Mouse (Mus musculus) frontal cortex, adult 2 months (tissue): Measurements from ENCODE around the gene Ccr7. TPM values are rescaled to one million over a fixed set of nuclear protein-coding genes. Genes with fewer than 3 reads are reported as not detected.
A peak's percentile ranks its signal among the peaks of the same experiment; 100 is the strongest.

Experiments used
- DNase-seq, 2 experiments: peaks; one replicate each; pipeline ENCODE4 v3.0.0; 2022; ENCODE audit warnings: low spot score in 1 of 2; ENCODE audit errors: extremely low spot score in 1 of 2
- polyA plus RNA-seq: library from polyadenylated mRNA; depleted of rRNA; stranded (reverse); fragments of >200 nt; gene quantifications from 2 replicates; pipeline ENCODE4 v1.2.3, GENCODE M21; 2012; rRNA removed

Gene Ccr7
- polyA plus RNA-seq = 0.14 and 0.19 TPM in 2 replicates

- no peak for DNase-seq
Observed at GRCm38 (mm10) chr11:99154987-99155641, at the start of gene Ccr7. Ccr7 (minus strand) TSS chr11:99155077.

- peak in 1 of 2 experiments; percentile 71 for DNase-seq
Observed at GRCm38 (mm10) chr11:99189154-99189582, 34.3 kb upstream of the Ccr7 start.

DNA sequence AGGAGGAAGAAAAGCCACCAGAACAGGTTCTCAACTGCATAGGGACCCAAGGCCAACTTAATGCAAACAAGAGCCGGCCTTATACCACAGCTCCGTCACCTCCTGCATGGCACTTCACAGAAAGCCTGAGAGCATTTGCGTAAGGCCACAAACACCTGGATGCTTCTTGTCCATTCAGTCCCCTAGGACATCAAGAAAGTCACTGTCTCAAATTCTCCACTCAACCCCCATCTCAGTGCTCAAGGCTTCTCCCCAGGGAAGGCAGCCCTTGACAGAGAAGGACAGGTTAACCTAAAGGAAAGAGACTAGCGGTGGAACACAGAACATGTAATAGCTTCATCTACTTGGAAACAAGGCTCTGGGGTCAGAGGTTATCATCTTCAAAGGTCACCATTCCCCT, 32.5 kb upstream of the Ccr7 start:
- no peak for DNase-seq

DNA sequence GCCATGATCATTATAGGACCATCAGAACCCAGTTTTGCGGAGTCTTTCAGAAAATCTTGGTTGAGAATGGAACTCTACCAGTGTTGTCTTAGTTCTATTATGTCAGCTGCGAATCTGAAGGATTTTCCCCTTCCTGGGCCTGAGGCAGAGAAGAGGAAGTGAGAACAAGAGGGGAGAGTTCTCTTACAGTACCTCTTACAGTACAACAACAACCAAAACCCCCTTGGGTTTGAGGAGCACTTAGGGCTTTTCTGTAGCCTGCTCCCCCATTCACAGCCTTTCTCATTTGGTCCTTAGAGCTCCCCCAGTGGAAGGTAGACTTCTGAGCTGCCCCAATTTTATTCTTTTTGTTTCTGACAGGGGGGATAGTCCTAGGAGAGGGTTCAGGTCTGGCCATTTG, 32.0 kb upstream of the Ccr7 start:
- DNase-seq = no peak

GRCm38 (mm10) chr11:99182575-99182974, 27.7 kb upstream of the Ccr7 start:
- peak in 1 of 2 experiments; percentile 31 for DNase-seq

- DNase-seq = no peak
Observed at GRCm38 (mm10) chr11:99180071-99180470, 25.2 kb upstream of the Ccr7 start.

DNA sequence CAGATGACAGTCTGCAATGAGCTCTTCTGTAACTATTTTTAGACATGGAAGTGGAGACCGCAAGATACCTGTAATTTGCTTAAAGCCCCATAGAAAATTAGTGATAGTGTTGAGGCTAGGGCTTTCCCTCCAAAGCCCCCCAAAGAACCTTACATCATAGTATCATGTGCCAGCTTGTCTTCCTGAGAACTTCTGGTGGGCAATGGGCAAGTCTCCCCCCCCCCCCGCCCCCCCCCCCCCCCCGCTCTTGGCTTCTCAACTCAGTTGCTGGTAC, 23.0 kb upstream of the Ccr7 start:
- DNase-seq = no peak

- DNase-seq = no peak
Observed at GRCm38 (mm10) chr11:99177054-99177924, 22.4 kb upstream of the Ccr7 start.

GRCm38 (mm10) chr11:99172002-99172401, 17.1 kb upstream of the Ccr7 start:
- no peak for DNase-seq

DNA sequence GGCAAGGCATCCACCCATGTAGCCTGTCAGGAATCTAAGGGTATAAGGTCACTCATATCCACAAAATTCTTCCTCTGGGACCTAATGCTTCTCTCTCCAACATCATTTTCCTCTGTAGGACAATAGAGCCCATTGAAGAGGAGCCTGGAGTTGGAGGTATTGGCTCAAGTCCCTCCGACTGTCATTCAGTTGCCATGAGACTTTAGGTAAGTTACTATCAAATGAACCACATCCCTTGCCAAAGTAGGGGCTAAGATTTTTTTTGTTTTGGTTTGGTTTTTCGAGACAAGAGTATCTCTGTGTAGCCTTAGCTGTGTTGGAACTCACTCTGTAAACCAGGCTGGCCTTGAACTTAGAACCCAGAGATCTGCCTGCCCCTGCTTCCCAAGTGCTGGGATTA, 16.6 kb upstream of the Ccr7 start:
- no peak for DNase-seq

GRCm38 (mm10) chr11:99170547-99171267, 15.8 kb upstream of the Ccr7 start:
- DNase-seq = no peak

GRCm38 (mm10) chr11:99170005-99170404, 15.1 kb upstream of the Ccr7 start:
- no peak for DNase-seq

- DNase-seq = no peak
Observed at GRCm38 (mm10) chr11:99169438-99169837, 14.6 kb upstream of the Ccr7 start.

DNA sequence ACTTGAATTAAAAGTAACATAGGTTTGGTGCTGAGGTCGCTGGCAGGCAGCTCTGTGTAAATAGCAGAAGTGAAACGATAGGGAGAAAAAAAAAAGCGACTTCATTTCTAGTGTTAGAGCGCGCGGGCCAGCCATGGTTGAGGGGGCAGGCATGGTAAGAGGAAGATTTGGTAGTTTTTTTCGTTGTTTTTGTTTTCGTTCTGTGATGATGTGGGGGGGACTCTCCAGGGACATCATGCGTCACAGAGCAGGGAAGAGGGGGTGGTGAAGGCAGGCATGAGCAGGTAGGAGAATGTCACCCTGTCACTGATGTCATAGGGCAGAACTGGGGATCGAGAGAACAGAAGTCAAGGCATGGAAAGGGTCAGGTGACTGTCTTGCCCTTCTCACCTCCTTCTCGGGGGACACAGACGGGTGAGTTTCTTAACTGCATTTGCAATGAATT, 13.2 kb upstream of the Ccr7 start:
- DNase-seq = no peak

DNA sequence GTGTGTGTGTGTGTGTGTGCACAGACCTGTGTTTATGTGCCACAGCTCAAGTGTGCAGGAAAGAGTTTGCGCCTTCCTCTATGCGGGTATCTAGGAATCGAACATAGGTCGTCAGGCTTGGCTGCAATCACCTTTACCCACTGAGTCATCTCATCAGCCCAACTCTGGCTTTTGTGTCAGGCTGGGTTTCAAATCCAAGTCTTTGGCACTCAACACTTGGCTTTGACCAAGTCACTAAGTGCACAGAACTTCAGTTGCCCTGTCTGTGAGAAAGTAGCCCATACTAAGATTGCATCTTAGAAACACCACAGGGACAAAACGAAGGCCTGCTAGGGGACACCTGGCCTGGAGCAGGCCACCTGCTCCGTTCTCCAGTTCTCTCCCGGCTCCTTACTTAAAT, 12.7 kb upstream of the Ccr7 start:
- no peak for DNase-seq

GRCm38 (mm10) chr11:99166241-99166640, 11.4 kb upstream of the Ccr7 start:
- no peak for DNase-seq

DNA sequence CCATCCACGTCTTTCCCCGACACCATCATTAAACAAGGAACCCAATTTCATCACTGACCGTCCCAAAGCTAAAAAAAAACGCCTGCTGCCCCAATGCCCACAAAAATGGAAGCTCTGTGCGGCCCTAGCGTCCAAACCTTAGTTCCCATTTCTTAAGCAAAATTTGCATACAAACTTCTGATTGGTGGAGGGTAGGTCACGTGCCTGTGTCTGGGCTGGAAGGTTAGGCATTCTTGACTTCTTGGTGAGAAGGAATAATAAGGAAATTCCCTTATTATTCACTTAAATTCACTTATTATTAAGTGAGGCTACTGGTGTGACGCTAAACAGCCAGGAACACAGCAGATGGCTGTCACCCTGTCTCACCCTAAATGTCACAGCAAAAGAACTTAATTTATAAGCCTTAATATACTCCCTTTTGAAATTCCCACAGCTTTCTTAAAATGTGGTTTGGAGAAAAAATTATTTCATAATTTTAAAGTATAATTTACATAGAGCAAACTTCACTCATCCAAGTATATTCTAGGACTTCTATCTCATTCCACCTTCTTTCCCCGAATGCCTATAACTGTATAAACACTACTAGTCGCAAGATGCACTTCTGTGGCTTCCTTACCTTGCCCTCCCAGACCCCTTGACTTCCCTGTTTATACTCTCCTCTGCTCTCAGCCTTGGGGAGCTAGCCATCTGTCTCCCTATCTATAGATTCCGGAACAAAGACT, 10.3 kb upstream of the Ccr7 start:
- DNase-seq = no peak

DNA sequence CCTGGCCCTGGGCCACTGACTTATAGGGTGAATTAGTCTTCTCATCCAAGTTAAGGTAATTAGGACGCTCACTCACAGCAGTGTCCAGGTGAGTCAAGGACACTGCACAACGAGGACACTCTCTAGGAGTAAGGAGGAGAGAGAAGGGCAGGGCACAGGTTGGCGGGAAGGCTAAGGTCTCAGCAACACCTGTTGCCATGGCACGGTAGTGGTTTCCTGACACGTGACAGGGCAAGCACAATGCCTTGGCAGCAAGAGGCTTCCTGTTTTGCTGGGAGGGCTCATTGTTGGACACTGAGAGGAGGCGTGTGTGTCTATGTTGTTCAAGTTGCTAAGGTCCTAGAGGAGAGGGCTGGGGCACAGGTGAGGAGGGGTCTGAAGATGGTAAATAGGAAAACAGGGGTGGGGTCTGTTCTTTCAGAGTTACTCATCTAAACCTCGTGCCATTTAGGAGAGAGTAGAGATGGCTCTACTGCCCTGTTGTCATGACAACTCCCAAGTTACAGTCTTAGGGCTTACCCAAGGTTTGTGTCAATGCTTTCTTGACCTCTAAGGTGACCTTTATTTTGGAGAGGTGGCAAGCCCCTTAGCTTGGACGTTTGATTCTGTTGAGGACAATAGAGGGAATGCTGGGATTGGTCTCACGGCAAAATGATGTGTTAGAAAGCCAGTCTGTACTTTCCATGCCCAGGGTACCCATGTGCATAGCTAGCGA, 8.3 kb upstream of the Ccr7 start:
- no peak for DNase-seq

DNA sequence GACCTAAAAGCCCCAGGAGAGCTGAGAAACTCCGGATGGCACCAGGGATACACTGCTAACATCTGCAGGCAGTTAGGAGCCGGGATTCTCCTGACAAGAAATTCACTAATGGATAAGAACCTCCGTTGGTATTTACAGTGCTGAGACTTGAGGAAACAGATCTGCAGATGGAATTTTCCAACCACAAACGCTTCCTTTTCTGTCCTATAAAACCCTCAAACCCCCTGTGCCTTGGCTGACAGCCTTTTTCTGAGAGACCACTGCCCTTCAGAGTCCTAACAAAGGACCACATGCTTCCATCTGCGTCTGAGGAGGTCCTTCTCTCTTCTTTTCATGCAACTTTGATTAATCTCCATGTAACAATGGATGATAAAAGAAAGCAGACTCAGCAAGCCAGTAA, 6.8 kb upstream of the Ccr7 start:
- no peak for DNase-seq

- no peak for DNase-seq
Observed at GRCm38 (mm10) chr11:99160228-99160627, 5.4 kb upstream of the Ccr7 start.
